Mouse (Mus musculus): ENCODE results near the gene Gcsam. TPM values are rescaled to one million over a fixed set of nuclear protein-coding genes. Genes with fewer than 3 reads are reported as not detected.

The Gcsam gene
- polyA plus RNA-seq (2015; fragmentation: Nextera tagmentation; extraction: Ambion mirVana), result 2.5 and 2.6 TPM in 2 replicates

DNA sequence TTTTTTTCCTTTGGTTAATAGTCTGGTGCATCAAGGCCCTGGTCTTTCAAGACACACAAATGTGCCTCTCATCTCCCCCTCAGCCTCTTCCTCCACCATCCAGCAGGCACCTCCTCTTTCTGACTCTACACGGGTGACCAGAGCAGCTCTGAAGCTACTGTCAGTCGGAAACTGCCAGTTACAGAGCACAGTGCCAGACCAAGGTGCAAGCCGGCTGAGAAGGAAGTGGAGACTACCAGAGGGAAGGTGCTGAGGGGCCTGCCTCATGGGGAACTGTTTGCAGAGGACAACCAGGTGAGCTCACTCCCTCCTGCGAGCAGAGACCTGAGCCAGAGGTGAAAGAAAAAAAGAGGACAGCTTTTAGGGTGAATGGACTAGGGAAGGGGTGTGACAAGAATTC is at the start of gene Gcsam:
TSS of gene Gcsam (plus strand) at position 114 of the 400 bp plus-strand sequence.
- DNase-seq (no peak), ATAC-seq (ENCODE audit: low read depth) (0 out of 2 replicates have a peak, but pooled peaks have one; percentile 12)
- Histone ChIP-seq H3K27me3 (no peaks in the 10 kb centered on the region), H3K4me2 (no peak within 1 kb of the TSS), H3K9me3 (replicated peaks) (no peaks in the 10 kb centered on the region), H3K4me1 (replicated peaks) (no peaks in the 10 kb centered on the region), H3K4me3 (replicated peaks) (no peak within 1 kb of the TSS), H3K9ac (no peak within 1 kb of the TSS), H3K36me3 (no peaks in the 10 kb centered on the region), H3K27ac (no peak within 1 kb of the TSS)
- 22% methylated on average over 4 of the region's 4 CpGs for WGBS (ENCODE audit: insufficient replicate concordance)

DNA sequence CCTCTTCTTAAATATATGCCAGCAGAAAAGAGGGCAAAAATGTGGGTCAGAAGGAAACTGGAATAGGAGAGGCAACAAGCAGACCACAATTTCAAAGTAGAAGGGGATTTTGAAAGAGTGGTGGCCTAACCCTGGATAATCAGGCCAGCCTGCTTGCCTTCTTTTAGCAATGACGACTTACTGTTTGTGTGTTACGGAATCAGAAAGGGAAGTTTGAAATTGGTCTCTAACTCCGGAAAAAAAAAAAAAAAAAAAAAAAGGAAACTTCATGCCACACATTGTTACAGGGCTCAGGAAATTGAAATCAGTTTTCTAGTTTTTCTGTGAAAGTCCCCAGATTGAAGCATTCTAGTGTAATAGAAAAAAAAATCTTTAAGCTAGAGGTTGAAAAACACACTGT is 48.4 kb upstream of the Gcsam start:
- Histone ChIP-seq H3K4me2 (no peak overlapping the region), H3K9me3 (replicated peaks) (no peaks in the 10 kb centered on the region), H3K27me3 (no peaks in the 10 kb centered on the region), H3K27ac (no peak overlapping the region), H3K4me1 (replicated peaks) (no peaks in the 10 kb centered on the region), H3K4me3 (replicated peaks) (no peak overlapping the region), H3K9ac (no peak overlapping the region), H3K36me3 (no peaks in the 10 kb centered on the region)
- WGBS (ENCODE audit: insufficient replicate concordance), result 21% methylated on average over 3 of the region's 3 CpGs
- DNase-seq, result no peak
- no peak for ATAC-seq (ENCODE audit: low read depth)

DNA sequence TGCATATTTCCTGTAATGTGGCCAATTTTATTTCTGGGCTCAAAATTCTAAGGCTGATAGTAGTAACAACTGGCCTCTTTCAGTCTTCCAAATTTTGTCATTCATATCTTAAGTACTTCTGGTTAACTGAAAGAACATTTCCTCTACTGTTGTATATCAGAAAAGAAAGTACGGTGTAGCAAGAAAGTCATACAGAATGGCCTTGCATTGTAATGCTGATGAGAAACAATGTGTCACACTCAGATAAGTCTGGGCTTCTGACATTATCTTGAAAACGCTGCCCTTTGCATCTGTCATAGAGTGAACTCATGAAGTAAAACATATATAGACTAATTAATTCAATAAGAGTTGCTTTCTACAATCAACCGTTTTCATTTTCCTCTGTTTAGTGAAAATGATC is 37.9 kb upstream of the Gcsam start:
- Histone ChIP-seq H3K9me3 (replicated peaks) (no peaks in the 10 kb centered on the region), H3K27me3 (no peaks in the 10 kb centered on the region), H3K4me3 (replicated peaks) (no peak overlapping the region), H3K4me2 (0 out of 2 replicates have a peak overlapping the region, but pooled peaks have one; percentile 10), H3K36me3 (no peaks in the 10 kb centered on the region), H3K4me1 (replicated peaks) (peaks cover 9% of the 10 kb centered on the region), H3K27ac (peak overlapping the region; percentile 75), H3K9ac (no peak overlapping the region)
- peak; percentile 24 for DNase-seq
- WGBS (ENCODE audit: insufficient replicate concordance), result 13% methylated on average over 3 of the region's 3 CpGs
- ATAC-seq (ENCODE audit: low read depth), result peak; percentile 94

DNA sequence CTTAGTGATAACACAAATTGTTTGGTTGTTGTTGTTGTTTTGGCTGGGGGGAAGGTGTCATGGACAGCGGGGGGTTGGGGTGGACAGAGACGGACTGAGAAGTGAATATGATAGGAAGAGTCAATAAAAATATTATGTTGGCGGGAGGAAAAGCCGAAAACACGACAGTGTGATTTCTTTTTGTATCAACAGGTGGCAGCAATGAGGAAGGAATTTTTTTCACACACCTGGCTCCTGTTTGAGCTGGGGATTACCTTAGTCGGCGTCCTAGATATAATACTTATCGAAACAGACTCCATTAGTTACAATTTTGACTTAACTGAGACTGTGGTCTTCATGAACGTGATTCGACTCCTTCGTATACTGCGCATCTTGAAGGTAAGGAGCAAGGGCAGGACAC is 30.3 kb upstream of the Gcsam start:
- Histone ChIP-seq H3K9me3 (replicated peaks) (no peaks in the 10 kb centered on the region), H3K36me3 (no peaks in the 10 kb centered on the region), H3K27me3 (no peaks in the 10 kb centered on the region), H3K27ac (no peak overlapping the region), H3K4me1 (replicated peaks) (peaks cover 8% of the 10 kb centered on the region), H3K4me3 (replicated peaks) (no peak overlapping the region), H3K4me2 (no peak overlapping the region), H3K9ac (no peak overlapping the region)
- WGBS (ENCODE audit: insufficient replicate concordance), result 59% methylated on average over 12 of the region's 12 CpGs
- no peak for ATAC-seq (ENCODE audit: low read depth)
- no peak for DNase-seq

DNA sequence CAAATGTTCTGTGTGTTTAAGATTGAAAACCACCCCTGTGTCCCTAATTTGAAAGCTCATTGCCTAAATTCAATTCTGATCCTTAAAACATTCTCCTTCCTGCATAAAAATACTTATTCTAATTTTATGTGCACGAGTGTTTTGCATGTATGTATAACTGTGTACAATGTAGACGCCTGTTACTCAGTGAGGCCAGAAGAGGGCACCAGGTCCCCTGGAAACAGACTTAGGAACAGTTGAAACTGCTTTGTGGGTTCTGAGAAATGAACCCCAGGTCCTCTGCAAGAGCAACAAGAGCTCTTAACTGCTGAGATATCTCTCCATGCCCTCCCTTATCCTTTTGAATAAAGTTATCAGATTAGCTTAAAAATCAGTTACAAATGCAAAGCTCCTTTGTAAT is 27.7 kb upstream of the Gcsam start:
- Histone ChIP-seq H3K27me3 (no peaks in the 10 kb centered on the region), H3K4me3 (replicated peaks) (no peak overlapping the region), H3K4me2 (no peak overlapping the region), H3K36me3 (no peaks in the 10 kb centered on the region), H3K9me3 (replicated peaks) (no peaks in the 10 kb centered on the region), H3K9ac (no peak overlapping the region), H3K4me1 (replicated peaks) (peaks cover 8% of the 10 kb centered on the region), H3K27ac (no peak overlapping the region)
- DNase-seq, result no peak
- ATAC-seq (ENCODE audit: low read depth), result no peak
- 11% methylated on average over 2 of the region's 2 CpGs for WGBS (ENCODE audit: insufficient replicate concordance)

DNA sequence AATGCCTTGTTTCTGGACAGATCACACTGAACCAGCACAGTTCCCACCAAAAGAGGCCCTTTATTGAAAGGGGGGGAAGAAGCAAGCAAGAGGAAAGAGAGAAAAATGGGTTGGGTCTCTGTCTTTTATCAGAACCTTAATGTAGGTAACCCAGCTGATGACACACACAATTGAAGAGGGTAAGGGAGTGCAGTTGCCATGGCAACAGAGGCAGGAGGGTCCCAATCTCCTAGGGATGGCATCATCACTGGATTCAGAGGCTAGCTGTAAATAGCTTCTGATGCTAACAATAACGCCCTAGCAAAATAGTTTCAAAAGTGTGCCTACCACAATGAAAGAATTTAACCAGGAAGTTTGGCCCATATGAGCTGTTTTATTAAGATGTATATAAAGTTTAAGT is 16.5 kb upstream of the Gcsam start:
- Histone ChIP-seq H3K27me3 (no peaks in the 10 kb centered on the region), H3K27ac (no peak overlapping the region), H3K4me1 (replicated peaks) (no peaks in the 10 kb centered on the region), H3K9me3 (replicated peaks) (no peaks in the 10 kb centered on the region), H3K9ac (no peak overlapping the region), H3K4me3 (replicated peaks) (no peak overlapping the region), H3K36me3 (no peaks in the 10 kb centered on the region), H3K4me2 (no peak overlapping the region)
- ATAC-seq (ENCODE audit: low read depth) (no peak), DNase-seq (no peak)
- WGBS (ENCODE audit: insufficient replicate concordance), result 70% methylated on average over 1 of the region's 1 CpGs

DNA sequence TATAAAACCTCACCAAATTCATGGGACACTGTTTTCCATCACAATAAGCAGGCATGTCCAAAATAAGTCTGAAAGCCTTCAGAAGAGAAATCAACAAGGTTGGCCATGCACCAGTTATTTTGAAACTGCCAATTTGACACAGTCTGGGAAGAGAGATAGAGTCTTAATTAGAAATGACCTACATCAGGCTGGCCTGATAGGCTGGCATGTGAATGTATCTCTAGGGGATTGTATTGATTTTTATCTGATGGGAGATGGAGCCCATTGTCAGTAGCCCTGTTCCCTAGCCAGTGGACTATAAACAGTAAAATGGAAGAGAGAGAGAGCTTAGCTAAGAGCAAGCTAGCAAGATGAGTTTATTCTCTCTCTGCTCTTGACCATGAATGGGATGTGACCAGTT is 14.7 kb upstream of the Gcsam start:
- Histone ChIP-seq H3K4me3 (replicated peaks) (no peak overlapping the region), H3K4me2 (no peak overlapping the region), H3K9me3 (replicated peaks) (no peaks in the 10 kb centered on the region), H3K36me3 (no peaks in the 10 kb centered on the region), H3K27me3 (no peaks in the 10 kb centered on the region), H3K4me1 (replicated peaks) (no peaks in the 10 kb centered on the region), H3K9ac (no peak overlapping the region), H3K27ac (no peak overlapping the region)
- ATAC-seq (ENCODE audit: low read depth) (no peak), DNase-seq (no peak)

DNA sequence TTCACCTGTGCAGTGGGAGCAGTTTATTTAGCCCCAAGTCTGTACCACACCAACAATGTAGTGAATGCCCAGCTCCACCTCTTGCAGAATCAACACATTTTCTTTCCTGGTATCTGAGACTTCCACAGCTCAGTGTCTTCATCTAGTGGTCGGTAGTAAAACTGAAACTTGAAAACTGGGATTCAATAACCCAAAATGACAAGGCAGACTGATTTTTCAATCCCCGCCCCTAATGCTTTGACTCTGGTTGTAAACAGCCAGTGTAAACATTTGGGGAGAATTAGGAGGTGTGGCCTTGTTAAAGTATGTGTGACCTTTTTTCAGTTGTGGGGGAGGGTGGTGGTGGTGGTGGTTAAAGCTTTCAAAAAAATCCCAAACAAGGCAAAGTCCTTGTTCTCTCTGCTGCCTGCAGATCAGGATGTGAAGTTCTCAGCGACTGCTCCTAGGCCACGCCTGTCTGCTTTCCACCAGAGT is 1.7 kb upstream of the Gcsam start:
- DNase-seq, result no peak
- Histone ChIP-seq H3K27me3 (no peaks in the 10 kb centered on the region), H3K4me3 (replicated peaks) (no peak overlapping the region), H3K27ac (peak overlapping the region; percentile 18; the same call in 1 of the 2 replicates), H3K4me2 (no peak overlapping the region), H3K9ac (no peak overlapping the region), H3K36me3 (no peaks in the 10 kb centered on the region), H3K4me1 (replicated peaks) (no peaks in the 10 kb centered on the region), H3K9me3 (replicated peaks) (no peaks in the 10 kb centered on the region)
- 35% methylated on average over 4 of the region's 4 CpGs for WGBS (ENCODE audit: insufficient replicate concordance)
- ATAC-seq (ENCODE audit: low read depth), result peak; percentile 76

DNA sequence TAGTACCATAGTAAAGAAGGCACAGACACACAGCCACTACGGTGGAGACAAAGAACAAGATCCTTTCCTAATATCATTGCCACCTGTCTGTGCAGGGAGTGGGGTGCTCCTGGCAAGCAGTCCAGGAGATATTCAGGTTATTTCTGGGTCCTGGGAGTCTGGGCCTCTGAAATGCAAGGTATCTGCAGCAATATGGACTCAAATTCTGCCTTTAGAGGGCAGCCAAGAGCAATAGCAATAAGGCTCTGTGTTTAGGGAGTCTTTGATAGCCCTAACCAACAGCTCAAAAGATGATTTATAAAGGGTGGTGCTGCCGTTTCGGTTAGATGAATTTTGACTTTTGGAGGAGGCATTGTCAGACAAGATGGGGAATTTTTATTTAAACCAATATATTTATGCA is 880 bp upstream of the Gcsam start:
- Histone ChIP-seq H3K4me1 (replicated peaks) (no peaks in the 10 kb centered on the region), H3K27ac (no peak overlapping the region), H3K9me3 (replicated peaks) (no peaks in the 10 kb centered on the region), H3K27me3 (no peaks in the 10 kb centered on the region), H3K9ac (no peak overlapping the region), H3K36me3 (no peaks in the 10 kb centered on the region), H3K4me2 (no peak overlapping the region), H3K4me3 (replicated peaks) (no peak overlapping the region)
- DNase-seq, result no peak
- ATAC-seq (ENCODE audit: low read depth), result peak; percentile 43; the same call in 1 of the 2 replicates
- 38% methylated on average over 3 of the region's 3 CpGs for WGBS (ENCODE audit: insufficient replicate concordance)

DNA sequence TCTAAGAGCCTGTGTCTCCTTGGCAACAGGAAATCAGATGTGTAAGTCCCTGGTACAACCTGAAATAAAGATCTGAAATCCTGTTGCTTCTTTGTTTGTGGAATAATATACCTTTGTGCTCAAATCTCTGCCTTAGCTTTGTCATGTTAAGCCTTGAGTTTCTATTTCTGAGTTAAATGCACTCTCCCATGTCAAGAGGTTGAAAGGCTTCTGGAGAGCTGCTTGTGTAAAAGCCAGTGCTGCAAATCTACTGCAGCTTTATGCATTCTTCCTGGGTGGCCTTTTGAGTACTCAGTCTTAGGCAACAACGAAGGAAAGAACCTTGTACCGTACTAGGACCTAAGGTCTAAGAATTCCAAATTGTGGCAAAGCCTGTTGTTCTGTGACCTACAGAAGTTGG is 3.1 kb downstream of the Gcsam start:
- H3K9ac ChIP-seq, result no peak overlapping the region
- ATAC-seq (ENCODE audit: low read depth) (no peak), DNase-seq (no peak)
- no peaks in the 10 kb centered on the region for H3K4me1 ChIP-seq (replicated peaks)
- no peaks in the 10 kb centered on the region for H3K27me3 ChIP-seq
- H3K36me3 ChIP-seq, result no peaks in the 10 kb centered on the region
- H3K4me3 ChIP-seq (replicated peaks), result no peak overlapping the region
- H3K4me2 ChIP-seq, result no peak overlapping the region
- H3K27ac ChIP-seq, result no peak overlapping the region
- 70% methylated on average over 2 of the region's 2 CpGs for WGBS (ENCODE audit: insufficient replicate concordance)
- no peaks in the 10 kb centered on the region for H3K9me3 ChIP-seq (replicated peaks)

DNA sequence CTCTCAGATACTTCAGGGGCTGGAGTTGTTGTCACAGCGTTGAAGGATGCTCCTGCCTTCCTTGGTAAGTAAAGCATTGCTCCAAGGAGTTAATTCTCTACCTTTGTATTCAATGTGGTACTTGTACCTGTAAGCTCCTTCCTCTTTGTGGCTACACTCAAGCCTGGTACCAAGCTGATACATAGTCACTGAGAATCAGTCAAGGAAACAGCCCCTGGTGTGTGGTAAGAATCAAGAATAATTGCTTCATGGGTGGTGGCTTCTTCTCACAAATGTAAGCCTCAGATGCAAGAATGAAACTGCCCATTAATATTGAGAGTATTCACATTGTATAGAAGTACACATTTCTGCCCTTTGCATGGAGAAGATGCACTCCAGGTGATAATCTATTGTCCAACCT is 5.8 kb downstream of the Gcsam start:
- H3K4me2 ChIP-seq, result no peak overlapping the region
- no peaks in the 10 kb centered on the region for H3K9me3 ChIP-seq (replicated peaks)
- no peaks in the 10 kb centered on the region for H3K36me3 ChIP-seq
- no peak overlapping the region for H3K4me3 ChIP-seq (replicated peaks)
- DNase-seq, result no peak
- 64% methylated on average over 1 of the region's 1 CpGs for WGBS (ENCODE audit: insufficient replicate concordance)
- peaks cover 19% of the 10 kb centered on the region for H3K4me1 ChIP-seq (replicated peaks)
- H3K9ac ChIP-seq, result no peak overlapping the region
- H3K27me3 ChIP-seq, result no peaks in the 10 kb centered on the region
- ATAC-seq (ENCODE audit: low read depth), result no peak
- H3K27ac ChIP-seq, result no peak overlapping the region

DNA sequence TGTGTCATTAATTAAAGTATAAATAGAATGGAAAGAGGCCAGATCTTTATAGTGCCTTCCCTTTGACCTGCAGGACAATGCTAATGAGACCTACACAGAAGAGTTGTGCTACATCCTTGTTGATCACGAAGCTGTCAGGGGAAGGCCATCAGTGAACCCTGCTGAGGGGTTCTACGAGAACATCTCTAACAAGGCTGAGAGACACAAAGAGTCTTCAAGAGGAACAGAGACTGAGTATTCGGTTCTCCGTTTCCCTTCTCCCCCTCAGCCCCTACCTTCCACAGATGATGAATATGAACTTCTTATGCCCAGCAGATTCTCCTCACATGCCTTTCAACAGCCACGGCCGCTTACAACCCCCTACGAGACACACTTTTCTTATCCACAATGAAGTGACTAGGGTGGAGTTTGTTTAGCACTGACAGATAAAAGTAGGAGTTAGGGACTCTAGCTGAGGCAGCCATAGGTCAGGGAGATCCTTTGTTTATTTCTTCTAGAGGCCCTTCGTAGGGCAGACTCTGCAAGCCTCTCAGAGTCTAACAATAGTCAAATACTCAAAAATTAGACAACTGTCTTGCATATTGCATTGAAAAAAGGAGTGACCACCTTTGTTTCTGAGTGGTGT is 9.7 kb downstream of the Gcsam start:
- H3K27me3 ChIP-seq, result no peaks in the 10 kb centered on the region
- no peak overlapping the region for H3K4me2 ChIP-seq
- H3K9ac ChIP-seq, result no peak overlapping the region
- DNase-seq (no peak), ATAC-seq (ENCODE audit: low read depth) (peak; percentile 74)
- no peak overlapping the region for H3K27ac ChIP-seq
- H3K4me3 ChIP-seq (replicated peaks), result no peak overlapping the region
- H3K4me1 ChIP-seq (replicated peaks), result peaks cover 41% of the 10 kb centered on the region
- H3K9me3 ChIP-seq (replicated peaks), result no peaks in the 10 kb centered on the region
- no peaks in the 10 kb centered on the region for H3K36me3 ChIP-seq
- 23% methylated on average over 8 of the region's 8 CpGs for WGBS (ENCODE audit: insufficient replicate concordance)

Data from liver, embryonic 13.5 days (tissue).